In genomic region chr5:144720281-144720680, GRCm38 (mm10) we compare ENCODE assay signal across 19 mouse cellular contexts. TPM values are rescaled to one million over a fixed set of nuclear protein-coding genes. Genes with fewer than 3 reads are reported as not detected.
DNase-seq lines count a peak whose midpoint lies in the region; ATAC-seq lines count a peak whose summit lies in the region.
"Had no signal": no experiment of that assay in that cellular context is flagged by ENCODE, and none has a peak within 500 bp of the region (broad histone marks: within the 10 kb centered on the region; RNA-seq: fewer than 3 reads in every experiment).

No protein-coding gene starts in this region.

- WGBS in forebrain, embryonic 14.5 days: 67% methylated on average over 4 of the region's 4 CpGs
- 90% methylated on average over 4 of the region's 4 CpGs for WGBS in forebrain, embryonic 12.5 days
- 61% methylated on average over 4 of the region's 4 CpGs for WGBS in neural tube, embryonic 15.5 days

- no peaks in the 10 kb centered on the region for H3K9me3 ChIP-seq in forebrain, embryonic 14.5 days (replicated peaks; ENCODE audit: control insufficient read depth, low read length)
- H3K9me3 ChIP-seq in forebrain, embryonic 12.5 days: no peaks in the 10 kb centered on the region
- no peaks in the 10 kb centered on the region for H3K9me3 ChIP-seq in neural tube, embryonic 15.5 days (replicated peaks)
- H3K9me3 ChIP-seq: embryonic facial prominence, embryonic 15.5 days; lung, embryonic 15.5 days; neural tube, embryonic 12.5 days had no signal

- intact Hi-C loops in left cerebral cortex, postnatal 36 days (cut with DNase I): no loop called here
- intact Hi-C loops in heart, postnatal 36 days (cut with DNase I): no loop called here

- H3K4me1 ChIP-seq in forebrain, embryonic 14.5 days (ENCODE audit: control insufficient read depth, insufficient read depth, low read length): 0 out of 2 replicates have a peak, but pooled peaks cover 3% of the 10 kb centered on the region
- peaks cover 2% of the 10 kb centered on the region; the same call in 1 of the 2 replicates for H3K4me1 ChIP-seq in forebrain, embryonic 12.5 days
- H3K4me1 ChIP-seq in neural tube, embryonic 15.5 days: peaks cover 5% of the 10 kb centered on the region; the same call in 1 of the 2 replicates
- H3K4me1 ChIP-seq: lung, embryonic 15.5 days; neural tube, embryonic 12.5 days had no signal

- no peak overlapping the region for H3K4me3 ChIP-seq in forebrain, embryonic 14.5 days (ENCODE audit: low read depth, low read length)
- H3K4me3 ChIP-seq in forebrain, embryonic 12.5 days (replicated peaks): no peak overlapping the region
- H3K4me3 ChIP-seq in neural tube, embryonic 15.5 days (replicated peaks): no peak overlapping the region
- H3K4me3 ChIP-seq: embryonic facial prominence, embryonic 15.5 days; heart, adult 2 months; lung, embryonic 15.5 days; neural tube, embryonic 12.5 days had no signal

- no peak for ATAC-seq in forebrain, embryonic 14.5 days
- no peak for ATAC-seq in forebrain, embryonic 12.5 days (ENCODE audit: low FRiP score)
- ATAC-seq in neural tube, embryonic 15.5 days (ENCODE audit: low FRiP score): no peak
- ATAC-seq in megakaryocyte progenitor cell, adult 5-6 weeks (replicated peaks; ENCODE audit: poor library complexity): no peak

- no peak overlapping the region for H3K27ac ChIP-seq in forebrain, embryonic 14.5 days (ENCODE audit: low read depth, low read length)
- H3K27ac ChIP-seq in forebrain, embryonic 12.5 days: no peak overlapping the region
- H3K27ac ChIP-seq in neural tube, embryonic 15.5 days (replicated peaks): 0 out of 2 replicates have a peak overlapping the region, but pooled peaks have one; percentile 28
- H3K27ac ChIP-seq: embryonic facial prominence, embryonic 15.5 days; heart, adult 2 months; lung, embryonic 15.5 days; neural tube, embryonic 12.5 days; stomach, postnatal 0 days had no signal

- H3K36me3 ChIP-seq in forebrain, embryonic 14.5 days (ENCODE audit: control insufficient read depth, insufficient read depth, low read length): no peaks in the 10 kb centered on the region
- H3K36me3 ChIP-seq in forebrain, embryonic 12.5 days (replicated peaks): no peaks in the 10 kb centered on the region
- no peaks in the 10 kb centered on the region for H3K36me3 ChIP-seq in neural tube, embryonic 15.5 days
- H3K36me3 ChIP-seq: embryonic facial prominence, embryonic 15.5 days; lung, embryonic 15.5 days; neural tube, embryonic 12.5 days had no signal

- H3K27me3 ChIP-seq in forebrain, embryonic 14.5 days (replicated peaks; ENCODE audit: control insufficient read depth, insufficient read depth, low read length): no peaks in the 10 kb centered on the region
- H3K27me3 ChIP-seq in forebrain, embryonic 12.5 days: no peaks in the 10 kb centered on the region
- H3K27me3 ChIP-seq in neural tube, embryonic 15.5 days (replicated peaks): no peaks in the 10 kb centered on the region
- H3K27me3 ChIP-seq: embryonic facial prominence, embryonic 15.5 days; lung, embryonic 15.5 days; neural tube, embryonic 12.5 days had no signal

- no peak overlapping the region for H3K9ac ChIP-seq in forebrain, embryonic 14.5 days (ENCODE audit: low read length)
- H3K9ac ChIP-seq in forebrain, embryonic 12.5 days: no peak overlapping the region
- H3K9ac ChIP-seq in neural tube, embryonic 15.5 days (replicated peaks): no peak overlapping the region
- H3K9ac ChIP-seq: embryonic facial prominence, embryonic 15.5 days; lung, embryonic 15.5 days; neural tube, embryonic 12.5 days had no signal

- H3K4me2 ChIP-seq in forebrain, embryonic 14.5 days (ENCODE audit: low read length): no peak overlapping the region
- H3K4me2 ChIP-seq in forebrain, embryonic 12.5 days: no peak overlapping the region
- no peak overlapping the region for H3K4me2 ChIP-seq in neural tube, embryonic 15.5 days
- H3K4me2 ChIP-seq: embryonic facial prominence, embryonic 15.5 days; liver, embryonic 11.5 days; lung, embryonic 15.5 days; neural tube, embryonic 12.5 days had no signal

- peak; percentile 24 for DNase-seq in forebrain, embryonic 14.5 days (ENCODE audit: low spot score)
- DNase-seq in neural tube, embryonic 10.5 days (ENCODE audit: extremely low spot score, low spot score): no peak
- DNase-seq in left cerebral cortex, postnatal 36 days (ENCODE audit: low spot score in 2 of 2): peak; percentile 48 to 67
- DNase-seq in heart, postnatal 36 days: no peak
- DNase-seq: gastrocnemius, postnatal 10 days; heart, adult 2 months; kidney, adult 2 months; kidney, postnatal 4 days had no signal

RNA-seq across cellular contexts. Expression of gene Tmem130, which starts 41.3 kb away (rescaled TPM):
- 108 and 139 TPM in 2 replicates for polyA plus RNA-seq in forebrain, embryonic 14.5 days (2014; fragmentation: Nextera tagmentation; extraction: Ambion mirVana)
- 48.1 and 56.0 TPM in 2 replicates for polyA plus RNA-seq in forebrain, embryonic 12.5 days (2016; fragmentation: Nextera tagmentation; extraction: Ambion mirVana)
- polyA plus RNA-seq in neural tube, embryonic 15.5 days (2015; fragmentation: Nextera tagmentation; extraction: Ambion mirVana): 359 and 415 TPM in 2 replicates
- total RNA-seq in left cerebral cortex, postnatal 36 days (2021): 100 to 1,000 TPM; 163 to 174 TPM
- not detected in 2 replicates for total RNA-seq in megakaryocyte progenitor cell, adult 5-6 weeks (2015)
- 0.03 TPM in 1 of 2 replicates, not detected in the other for total RNA-seq in megakaryocyte progenitor cell, adult 5-6 weeks (2017)
- under 1 TPM; 0.11 to 0.14 TPM for total RNA-seq in heart, postnatal 36 days (2021)
- total RNA-seq: megakaryocyte, adult 5-6 weeks had no signal
- polyA plus RNA-seq: C2C12; spleen, adult 2 months had no signal

RNA-seq across cellular contexts. Expression of gene Trrap, which starts 47.3 kb away (rescaled TPM):
- 54.0 and 63.6 TPM in 2 replicates for polyA plus RNA-seq in forebrain, embryonic 14.5 days (2014; fragmentation: Nextera tagmentation; extraction: Ambion mirVana)
- polyA plus RNA-seq in forebrain, embryonic 12.5 days (2016; fragmentation: Nextera tagmentation; extraction: Ambion mirVana): 100 and 107 TPM in 2 replicates
- polyA plus RNA-seq in neural tube, embryonic 15.5 days (2015; fragmentation: Nextera tagmentation; extraction: Ambion mirVana): 61.2 and 64.5 TPM in 2 replicates
- 100 to 1,000 TPM; 135 to 196 TPM for total RNA-seq in left cerebral cortex, postnatal 36 days (2021)
- 67.1 and 67.3 TPM in 2 replicates for total RNA-seq in megakaryocyte progenitor cell, adult 5-6 weeks (2015)
- total RNA-seq in megakaryocyte progenitor cell, adult 5-6 weeks (2017): 36.7 and 39.7 TPM in 2 replicates
- total RNA-seq in heart, postnatal 36 days (2021): 10 to 100 TPM; 40.3 to 45.2 TPM

Comparison
In these comparisons a context has a peak if more than half of its experiments do, and no peak if none do; other contexts are left out.
1. DNase-seq: peak in forebrain, embryonic 14.5 days (single experiment) and left cerebral cortex, postnatal 36 days (2 of 2); none in neural tube, embryonic 10.5 days (single experiment) and heart, postnatal 36 days (0 of 2).
2. RNA of gene Tmem130, which starts 41.3 kb away (total RNA-seq): 163 to 174 TPM in left cerebral cortex, postnatal 36 days; 0.11 to 0.14 TPM in heart, postnatal 36 days and 0.03 TPM in megakaryocyte progenitor cell, adult 5-6 weeks; every median in the first group is over 100 times any median in the second.